Mouse (Mus musculus) neural tube, postnatal 0 days (tissue): ENCODE measurements around the gene Trmt112. TPM values are rescaled to one million over a fixed set of nuclear protein-coding genes. Genes with fewer than 3 reads are reported as not detected.

ENCODE experiments used
- microRNA-seq: library from miRNA; unstranded; fragments of <30 nt; microRNA quantifications from one replicate; pipeline ENCODE4, GENCODE M21; 2016
- polyA plus RNA-seq: library from polyadenylated mRNA; unstranded; fragments of >200 nt; fragmentation: Nextera tagmentation; extraction: Ambion mirVana; gene quantifications from 2 replicates; pipeline ENCODE4 v1.2.1, GENCODE M21; 2015

Trmt112 gene
- polyA plus RNA-seq, result 128 and 132 TPM in 2 replicates

GRCm38 (mm10) chr19:6909507-6910289 lies at the start of gene Trmt112, which contains the start of gene Prdx5:
TSS of gene Trmt112 (plus strand) at chr19:6909698.
TSS of gene Prdx5 (minus strand) at chr19:6910106.

GRCm38 (mm10) chr19:6921647-6922567 lies 12.4 kb downstream of the Trmt112 start, which contains the start of gene Esrra:
TSS of gene Esrra (minus strand) at chr19:6921813.

GRCm38 (mm10) chr19:6925307-6925573 lies 15.7 kb downstream of the Trmt112 start, which contains the start of gene Catsperz:
TSS of gene Catsperz (minus strand) at chr19:6925380.

GRCm38 (mm10) chr19:6934195-6934977 lies 24.9 kb downstream of the Trmt112 start, which contains the start of gene Kcnk4:
TSS of gene Kcnk4 (minus strand) at chr19:6934515.

DNA sequence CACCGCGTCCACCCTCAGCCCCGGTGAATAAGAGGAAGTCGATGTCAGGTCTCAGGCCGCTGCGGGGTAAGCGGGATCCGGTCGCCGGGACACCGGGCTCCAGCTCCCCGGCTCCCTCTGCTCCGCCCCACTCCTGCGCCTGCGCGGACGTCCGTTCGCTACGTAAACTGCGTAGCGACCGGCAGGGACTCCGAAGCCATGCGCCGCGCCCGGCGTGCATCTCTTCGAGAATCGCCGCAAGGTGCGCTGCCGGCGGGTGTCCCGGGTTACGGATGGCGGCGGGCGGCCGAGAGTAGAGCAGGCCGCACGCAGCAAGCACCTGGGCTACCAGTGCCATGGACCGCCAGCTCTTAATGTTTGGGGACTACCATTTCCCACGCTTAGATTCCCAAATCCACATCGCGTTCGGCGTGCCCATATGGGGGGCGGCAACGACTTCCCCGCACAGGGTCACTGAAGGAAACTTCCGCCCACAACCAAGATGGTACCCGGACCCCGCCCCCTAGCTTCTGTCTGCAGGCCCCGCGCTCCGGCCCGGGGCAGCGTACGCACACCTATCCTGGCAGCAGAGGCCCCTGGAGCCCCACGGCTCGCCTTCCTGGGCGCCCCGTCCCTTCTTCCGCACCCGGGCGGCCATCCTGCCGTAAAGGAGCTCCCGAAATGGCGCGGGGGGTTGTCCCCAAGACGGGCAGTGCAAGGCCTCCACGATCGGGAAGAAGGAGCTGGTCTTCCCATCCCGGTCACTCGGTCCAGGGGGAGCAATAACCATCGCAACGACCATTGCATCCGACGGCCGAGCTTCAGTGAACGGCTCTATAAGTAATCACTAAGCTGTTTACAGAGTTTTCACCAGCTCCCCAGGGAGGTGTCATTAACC lies 32.1 kb downstream of the Trmt112 start, which contains the start of gene Bad:
Bad (plus strand) TSS at position 490 of the 877 bp plus-strand sequence.

DNA sequence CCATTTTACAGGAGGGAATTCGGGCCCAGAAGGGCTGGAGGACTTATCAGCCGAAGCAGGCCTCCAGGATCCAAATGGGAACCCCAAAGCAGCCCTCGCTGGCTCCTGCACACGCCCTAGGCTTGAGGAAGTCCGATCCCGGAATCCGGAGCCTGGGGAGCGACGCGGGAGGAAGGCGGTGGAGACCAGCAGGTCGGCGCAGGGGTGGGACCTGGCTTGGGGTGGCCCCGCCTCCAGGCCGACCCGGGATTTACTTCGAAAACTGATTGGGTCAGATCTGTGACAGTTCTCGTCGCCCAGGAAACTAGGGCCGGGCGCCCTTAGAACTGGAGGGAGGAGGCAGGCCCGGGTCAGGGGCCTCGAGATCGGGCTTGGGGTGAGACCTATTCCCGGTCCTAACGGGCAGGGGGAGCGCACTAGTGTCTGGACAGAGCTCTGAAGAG lies 32.8 kb downstream of the Trmt112 start, which contains the start of gene Gpr137:
Gpr137 (minus strand) TSS at position 232 of the 443 bp plus-strand sequence.

Small RNAs within 50 kb of the gene (microRNA-seq; reads per million reads assigned to microRNA genes)
- gene Mir6990, result 1.2 reads per million

Other genes starting within 250 kb of the Trmt112 start
- 26.7 and 27.4 TPM in 2 replicates for gene Rps6ka4, start 69.1 kb upstream of the Trmt112 start, polyA plus RNA-seq
- 1.7 and 2.4 TPM in 2 replicates for gene Ccdc88b, start 51.5 kb upstream of the Trmt112 start, polyA plus RNA-seq
- 652 and 658 TPM in 2 replicates for gene Prdx5, start 408 bp downstream of the Trmt112 start, polyA plus RNA-seq
- 15.7 and 18.0 TPM in 2 replicates for gene Esrra, start 12.1 kb downstream of the Trmt112 start, polyA plus RNA-seq
- 2.8 and 4.8 TPM in 2 replicates for gene Catsperz, start 15.7 kb downstream of the Trmt112 start, polyA plus RNA-seq
- gene Kcnk4, start 24.8 kb downstream of the Trmt112 start, polyA plus RNA-seq, result 25.1 and 29.6 TPM in 2 replicates
- gene Bad, start 32.2 kb downstream of the Trmt112 start, polyA plus RNA-seq, result 100 and 102 TPM in 2 replicates
- gene Gpr137, start 32.8 kb downstream of the Trmt112 start, polyA plus RNA-seq, result 70.2 and 76.2 TPM in 2 replicates
- 132 and 173 TPM in 2 replicates for gene Ppp1r14b, start 65.3 kb downstream of the Trmt112 start, polyA plus RNA-seq
- gene Plcb3, start 66.8 kb downstream of the Trmt112 start, polyA plus RNA-seq, result 14.0 and 14.2 TPM in 2 replicates
- gene Fkbp2, start 70.8 kb downstream of the Trmt112 start, polyA plus RNA-seq, result 215 and 225 TPM in 2 replicates
- 117 and 140 TPM in 2 replicates for gene Vegfb, start 78.0 kb downstream of the Trmt112 start, polyA plus RNA-seq
- gene Dnajc4, start 82.9 kb downstream of the Trmt112 start, polyA plus RNA-seq, result 29.4 and 30.2 TPM in 2 replicates
- 23.5 and 27.1 TPM in 2 replicates for gene Nudt22, start 86.4 kb downstream of the Trmt112 start, polyA plus RNA-seq
- 24.7 and 28.5 TPM in 2 replicates for gene Trpt1, start 86.4 kb downstream of the Trmt112 start, polyA plus RNA-seq
- gene Fermt3, start 109.8 kb downstream of the Trmt112 start, polyA plus RNA-seq, result 5.2 and 5.4 TPM in 2 replicates
- 143 and 152 TPM in 2 replicates for gene Stip1, start 130.3 kb downstream of the Trmt112 start, polyA plus RNA-seq
- gene Macrod1, start 147.1 kb downstream of the Trmt112 start, polyA plus RNA-seq, result 6.0 and 8.2 TPM in 2 replicates
- gene Flrt1, start 196.0 kb downstream of the Trmt112 start, polyA plus RNA-seq, result 10.8 and 12.7 TPM in 2 replicates